Comparison of ENCODE assay signal across 8 mouse cellular contexts in the genomic region with DNA sequence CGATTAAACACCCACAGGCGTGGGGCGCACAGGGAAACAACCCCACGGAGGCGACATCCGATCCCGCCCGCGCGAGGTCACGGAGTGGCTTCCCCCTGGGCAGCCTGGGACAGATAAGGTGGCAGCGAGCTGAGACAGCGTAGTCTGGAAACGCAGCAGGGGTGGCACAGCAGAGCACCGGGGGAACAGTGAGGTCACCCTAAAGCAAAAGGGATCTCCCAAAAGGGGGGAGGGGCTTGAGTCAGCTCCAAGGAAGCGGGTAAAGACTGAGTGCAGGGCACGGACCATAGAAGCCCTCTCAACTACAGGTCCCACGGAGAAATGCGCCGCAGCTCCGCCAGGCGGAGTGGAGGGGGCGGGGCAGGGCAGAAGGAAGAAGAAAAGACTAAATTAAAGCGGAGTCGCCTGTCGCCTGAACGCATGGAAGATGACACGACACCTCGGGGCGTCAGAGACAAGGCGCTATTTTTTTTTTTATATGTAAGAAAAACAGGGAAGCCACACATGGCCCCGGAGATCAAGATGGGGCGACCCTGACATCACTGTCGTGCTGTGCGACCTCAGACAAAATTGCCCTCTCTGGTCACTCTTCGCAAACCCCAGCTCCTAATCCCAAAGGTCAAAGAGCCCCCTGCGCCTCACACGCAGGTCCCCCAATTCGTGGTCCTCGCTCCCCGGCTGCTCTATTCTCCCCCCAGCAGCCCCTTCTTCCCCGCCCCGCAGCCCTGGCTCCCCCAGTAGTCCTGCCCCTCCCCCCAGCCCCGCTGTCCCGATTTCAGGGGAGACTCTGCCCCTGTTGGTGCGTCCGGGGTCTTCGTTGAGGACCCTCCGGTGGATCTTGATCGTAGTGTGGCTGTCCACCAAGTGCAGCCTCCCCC. TPM values are rescaled to one million over a fixed set of nuclear protein-coding genes. Genes with fewer than 3 reads are reported as not detected.
DNase-seq lines count a peak whose midpoint lies in the region; ATAC-seq and TF ChIP-seq lines count a peak whose summit lies in the region.

No protein-coding gene starts in this region.

- H3K36me3 ChIP-seq in kidney, embryonic 14.5 days (ENCODE audit: control insufficient read depth, insufficient read depth, low read length): no peaks in the 10 kb centered on the region
- H3K36me3 ChIP-seq in heart, adult 2 months (ENCODE audit: control insufficient read depth, insufficient read depth, low read length): no peaks in the 10 kb centered on the region
- H3K36me3 ChIP-seq in kidney, embryonic 16.5 days (ENCODE audit: insufficient read depth, low read length): 0 out of 2 replicates have a peak, but pooled peaks cover 3% of the 10 kb centered on the region
- no peaks in the 10 kb centered on the region for H3K36me3 ChIP-seq in neural tube, embryonic 11.5 days (ENCODE audit: control insufficient read depth, insufficient read depth, low read length)

- H3K9ac ChIP-seq in kidney, embryonic 14.5 days (ENCODE audit: low read depth, low read length): peak overlapping the region; percentile 87
- peak overlapping the region; percentile 37 for H3K9ac ChIP-seq in heart, adult 2 months (ENCODE audit: low read depth, low read length)
- peak overlapping the region; percentile 85; the same call in 1 of the 2 replicates for H3K9ac ChIP-seq in kidney, embryonic 16.5 days (replicated peaks; ENCODE audit: low read length)
- H3K9ac ChIP-seq in neural tube, embryonic 11.5 days (ENCODE audit: low read length): peak overlapping the region; percentile 97

- H3K4me3 ChIP-seq in kidney, embryonic 14.5 days (ENCODE audit: low read length): peak overlapping the region; percentile 80
- H3K4me3 ChIP-seq in heart, adult 2 months: peak overlapping the region; percentile 36
- H3K4me3 ChIP-seq in kidney, embryonic 16.5 days (ENCODE audit: low read length): peak overlapping the region; percentile 76
- H3K4me3 ChIP-seq in lung, adult 2 months (replicated peaks; ENCODE audit: extremely low read depth, low read depth, low read length): peak overlapping the region; percentile 31
- H3K4me3 ChIP-seq in neural tube, embryonic 11.5 days (ENCODE audit: low read depth, low read length): peak overlapping the region; percentile 94

- H3K4me2 ChIP-seq in kidney, embryonic 14.5 days (replicated peaks; ENCODE audit: low read depth, low read length): peak overlapping the region; percentile 100
- peak overlapping the region; percentile 97 for H3K4me2 ChIP-seq in kidney, embryonic 16.5 days (replicated peaks; ENCODE audit: low read depth, low read length)
- H3K4me2 ChIP-seq in neural tube, embryonic 11.5 days (ENCODE audit: low read depth): peak overlapping the region; percentile 94

- no peaks in the 10 kb centered on the region for H3K79me2 ChIP-seq in heart, adult 2 months (replicated peaks; ENCODE audit: control insufficient read depth, insufficient read depth, low read length)

- peak; percentile 65 for TF ChIP-seq CTCF in heart, adult 2 months (IDR thresholded peaks at IDR 0.05)
- TF ChIP-seq CTCF in lung, adult 2 months (IDR thresholded peaks at IDR 0.05; ENCODE audit: insufficient read depth, low read length): peak; percentile 38; the same call in 1 of the 2 replicates

- DNase-seq in kidney, adult 8-10 months: no peak
- DNase-seq in c-Kit-positive CD71-positive TER-119-positive erythroid progenitor cells, embryonic 14.5 days (ENCODE audit: low spot score): peak; percentile 35
- peak; percentile 70 to 74 for DNase-seq in heart, adult 2 months
- DNase-seq in lung, adult 2 months: peak; percentile 63
- peak; percentile 78 for DNase-seq in neural tube, embryonic 11.5 days (ENCODE audit: low spot score)
- peak; percentile 51 to 54 for DNase-seq in thymus, adult 18-20 months

- H3K27ac ChIP-seq in kidney, embryonic 14.5 days (ENCODE audit: low read depth, low read length): no peak overlapping the region
- H3K27ac ChIP-seq in heart, adult 2 months: no peak overlapping the region
- no peak overlapping the region for H3K27ac ChIP-seq in kidney, embryonic 16.5 days (ENCODE audit: low read length)
- no peak overlapping the region for H3K27ac ChIP-seq in neural tube, embryonic 11.5 days (ENCODE audit: low read depth, low read length)

- H3K4me1 ChIP-seq in kidney, embryonic 14.5 days (ENCODE audit: control insufficient read depth, insufficient read depth, low read length): peaks cover 67% of the 10 kb centered on the region
- peaks cover 6% of the 10 kb centered on the region for H3K4me1 ChIP-seq in heart, adult 2 months (ENCODE audit: control insufficient read depth, insufficient read depth, low read length)
- H3K4me1 ChIP-seq in kidney, embryonic 16.5 days (ENCODE audit: insufficient read depth, low read length): peaks cover 74% of the 10 kb centered on the region
- H3K4me1 ChIP-seq in lung, adult 2 months (ENCODE audit: control insufficient read depth, insufficient read depth, low read length): peaks cover 25% of the 10 kb centered on the region
- peaks cover 49% of the 10 kb centered on the region for H3K4me1 ChIP-seq in neural tube, embryonic 11.5 days (ENCODE audit: control insufficient read depth, insufficient read depth, low read length)

- ATAC-seq in kidney, embryonic 14.5 days (ENCODE audit: low FRiP score, low TSS enrichment): 0 out of 2 replicates have a peak, but pooled peaks have one; percentile 2
- ATAC-seq in kidney, embryonic 16.5 days (ENCODE audit: low FRiP score, low TSS enrichment): no peak
- 0 out of 2 replicates have a peak, but pooled peaks have one; percentile 11 for ATAC-seq in neural tube, embryonic 11.5 days (ENCODE audit: insufficient read depth, low FRiP score, low TSS enrichment)

- peaks cover 10% of the 10 kb centered on the region for H3K27me3 ChIP-seq in kidney, embryonic 14.5 days (ENCODE audit: control insufficient read depth, insufficient read depth, low read length)
- peaks cover 5% of the 10 kb centered on the region for H3K27me3 ChIP-seq in heart, adult 2 months (ENCODE audit: control insufficient read depth, insufficient read depth, low read length)
- H3K27me3 ChIP-seq in kidney, embryonic 16.5 days (ENCODE audit: insufficient read depth, low read length): peaks cover 21% of the 10 kb centered on the region
- H3K27me3 ChIP-seq in neural tube, embryonic 11.5 days (ENCODE audit: control insufficient read depth, insufficient read depth, low read length): peaks cover 16% of the 10 kb centered on the region

- intact Hi-C loops in heart, adult 2 months (cut with DNase I): no loop called here

- 2% methylated on average over 50 of the region's 50 CpGs for WGBS in kidney, embryonic 14.5 days
- 3% methylated on average over 50 of the region's 50 CpGs for WGBS in heart, adult 2 months
- WGBS in kidney, embryonic 16.5 days: 3% methylated on average over 49 of the region's 50 CpGs
- 2% methylated on average over 50 of the region's 50 CpGs for WGBS in lung, adult 2 months
- WGBS in neural tube, embryonic 11.5 days: 3% methylated on average over 50 of the region's 50 CpGs

- TF ChIP-seq POLR2A in heart, adult 2 months (IDR thresholded peaks at IDR 0.05; ENCODE audit: insufficient read depth, low read depth, low read length): no peak
- no peak for TF ChIP-seq POLR2A in lung, adult 2 months (IDR thresholded peaks at IDR 0.05; ENCODE audit: borderline replicate concordance, extremely low read depth, low read depth, low read length)

- TF ChIP-seq EP300 in heart, adult 2 months (IDR thresholded peaks at IDR 0.05; ENCODE audit: insufficient read depth, low read depth, low read length): no peak

- peaks cover 3% of the 10 kb centered on the region; the same call in 1 of the 2 replicates for H3K9me3 ChIP-seq in kidney, embryonic 14.5 days (ENCODE audit: control insufficient read depth, low read length)
- peaks cover 9% of the 10 kb centered on the region; the same call in 1 of the 2 replicates for H3K9me3 ChIP-seq in kidney, embryonic 16.5 days (ENCODE audit: low read length)
- no peaks in the 10 kb centered on the region for H3K9me3 ChIP-seq in neural tube, embryonic 11.5 days (ENCODE audit: control insufficient read depth, low read length)

RNA-seq across cellular contexts. Expression of a gene that starts 3.3 kb away (rescaled TPM):
- 115 and 122 TPM in 2 replicates for polyA plus RNA-seq in kidney, embryonic 14.5 days (2014; fragmentation: Nextera tagmentation; extraction: Ambion mirVana)
- 10 to 100 TPM; 41.7 to 47.5 TPM for total RNA-seq in heart, adult 2 months (2021)
- 86.8 and 91.1 TPM in 2 replicates for polyA plus RNA-seq in heart, adult 2 months (2012; rRNA removed)
- polyA plus RNA-seq in kidney, embryonic 16.5 days (2015; fragmentation: Nextera tagmentation; extraction: Ambion mirVana): 76.1 and 87.2 TPM in 2 replicates
- 128 and 171 TPM in 2 replicates for polyA plus RNA-seq in lung, adult 2 months (2012; rRNA removed)
- 164 and 174 TPM in 2 replicates for polyA plus RNA-seq in neural tube, embryonic 11.5 days (2014; fragmentation: Nextera tagmentation; extraction: Ambion mirVana)

RNA-seq across cellular contexts. Expression of a gene that starts 39.3 kb away (rescaled TPM):
- polyA plus RNA-seq in kidney, embryonic 14.5 days (2014; fragmentation: Nextera tagmentation; extraction: Ambion mirVana): not detected in 2 replicates
- not detected for total RNA-seq in heart, adult 2 months (2021)
- 0.29 and 0.64 TPM in 2 replicates for polyA plus RNA-seq in heart, adult 2 months (2012; rRNA removed)
- not detected in 2 replicates for polyA plus RNA-seq in kidney, embryonic 16.5 days (2015; fragmentation: Nextera tagmentation; extraction: Ambion mirVana)
- polyA plus RNA-seq in lung, adult 2 months (2012; rRNA removed): 0.17 and 0.22 TPM in 2 replicates
- polyA plus RNA-seq in neural tube, embryonic 11.5 days (2014; fragmentation: Nextera tagmentation; extraction: Ambion mirVana): not detected in 2 replicates

Comparison
In these comparisons a context has a peak if more than half of its experiments do, and no peak if none do; other contexts are left out.
1. H3K4me3 ChIP-seq: peak in every context shown above with its lines; median percentile 94 in neural tube, embryonic 11.5 days; 80 in kidney, embryonic 14.5 days; 76 in kidney, embryonic 16.5 days; 36 in heart, adult 2 months; 31 in lung, adult 2 months.
2. H3K9ac ChIP-seq: peak in every context shown above with its lines; median percentile 97 in neural tube, embryonic 11.5 days; 87 in kidney, embryonic 14.5 days; 85 in kidney, embryonic 16.5 days; 37 in heart, adult 2 months.
3. DNase-seq: peak in c-Kit-positive CD71-positive TER-119-positive erythroid progenitor cells, embryonic 14.5 days (single experiment), heart, adult 2 months (2 of 2), lung, adult 2 months (single experiment), neural tube, embryonic 11.5 days (single experiment) and thymus, adult 18-20 months (2 of 2); none in kidney, adult 8-10 months (0 of 2).
4. Peak in every context shown above with its lines, with median percentiles within 50 percentile points of each other: H3K4me2 ChIP-seq.